Mouse (Mus musculus) brain, embryonic 14.5 days (tissue): ENCODE data around the gene Auts2.

Experiments
- CTCF ChIP-seq: fragments of 200-500 bp; IDR thresholded peaks from 2 replicates; pipeline ENCODE4 v1.5.1; 2012; ENCODE audit warnings: inconsistent platforms, mild to moderate bottlenecking, moderate library complexity, borderline replicate concordance; ENCODE audit not compliant: insufficient read depth, insufficient read length; ENCODE audit errors: extremely low read depth
- POLR2A ChIP-seq: fragments of 200-500 bp; IDR thresholded peaks from 2 replicates; pipeline ENCODE4 v1.6.1; 2012; ENCODE audit warnings: mild to moderate bottlenecking, inconsistent platforms, borderline replicate concordance; ENCODE audit not compliant: poor library complexity, insufficient read depth, insufficient read length, severe bottlenecking; ENCODE audit errors: extremely low read depth

- no peak for TF ChIP-seq CTCF
- no peak for TF ChIP-seq POLR2A
Observed at GRCm38 (mm10) chr5:131961859-131962258, 581.3 kb downstream of the Auts2 start.
